Mouse (Mus musculus): ENCODE measurements around the gene Taf13. TPM values are rescaled to one million over a fixed set of nuclear protein-coding genes. Genes with fewer than 3 reads are reported as not detected.
"Not testable (repeated sequence)": the region's sequence is repeated elsewhere in the genome, so short reads cannot be mapped to it uniquely, and the experiment has no call there.

Taf13 gene
- polyA plus RNA-seq, 1 experiment from 2014 or later, result 43.1 TPM

- Histone ChIP-seq H3K9ac (peak overlapping the region; percentile 96), H3K36me3 (peaks cover 26% of the 10 kb centered on the region), H3K9me3 (replicated peaks) (no peaks in the 10 kb centered on the region), H3K4me2 (replicated peaks) (peak overlapping the region; percentile 82), H3K4me1 (0 out of 2 replicates have a peak, but pooled peaks cover 5% of the 10 kb centered on the region), H3K4me3 (replicated peaks) (peak overlapping the region; percentile 88), H3K27me3 (no peaks in the 10 kb centered on the region), H3K27ac (replicated peaks) (peak overlapping the region; percentile 87)
- ATAC-seq (ENCODE audit: insufficient number of reproducible peaks, low FRiP score, low TSS enrichment, low read depth), result peak; percentile 96
- 14% methylated on average over 22 of the region's 22 CpGs for WGBS
Measured at GRCm38 (mm10) chr3:108554587-108555312, 16.7 kb upstream of the Taf13 start.

- no peak overlapping the region for H3K9ac ChIP-seq
- H3K4me3 ChIP-seq (replicated peaks), result no peak overlapping the region
- ATAC-seq (ENCODE audit: insufficient number of reproducible peaks, low FRiP score, low TSS enrichment, low read depth), result no peak
- no peaks in the 10 kb centered on the region for H3K27me3 ChIP-seq
- H3K4me1 ChIP-seq, result peaks cover 17% of the 10 kb centered on the region
- no peak overlapping the region for H3K27ac ChIP-seq (replicated peaks)
- no peaks in the 10 kb centered on the region for H3K9me3 ChIP-seq (replicated peaks)
- no peak overlapping the region for H3K4me2 ChIP-seq (replicated peaks)
- H3K36me3 ChIP-seq, result peaks cover 34% of the 10 kb centered on the region
- 92% methylated on average over 4 of the region's 4 CpGs for WGBS
Measured at GRCm38 (mm10) chr3:108557888-108558287, 13.6 kb upstream of the Taf13 start.

GRCm38 (mm10) chr3:108562133-108562730 is 9.3 kb upstream of the Taf13 start, which contains the start of gene Tmem167b:
Gene Tmem167b (minus strand): TSS chr3:108562466.
- ATAC-seq (ENCODE audit: insufficient number of reproducible peaks, low FRiP score, low TSS enrichment, low read depth), result peak; percentile 96
- Histone ChIP-seq H3K36me3 (peaks cover 29% of the 10 kb centered on the region), H3K4me2 (replicated peaks) (peak within 1 kb of the TSS; percentile 89), H3K4me1 (peaks cover 12% of the 10 kb centered on the region), H3K27ac (replicated peaks) (peak within 1 kb of the TSS; percentile 97), H3K9ac (peak within 1 kb of the TSS; percentile 83), H3K4me3 (replicated peaks) (peak within 1 kb of the TSS; percentile 87), H3K9me3 (replicated peaks) (no peaks in the 10 kb centered on the region), H3K27me3 (no peaks in the 10 kb centered on the region)
- 1% methylated on average over 45 of the region's 45 CpGs for WGBS

GRCm38 (mm10) chr3:108562777-108563271 is 8.7 kb upstream of the Taf13 start:
- Histone ChIP-seq H3K27me3 (no peaks in the 10 kb centered on the region), H3K4me3 (replicated peaks) (peak overlapping the region; percentile 87), H3K36me3 (peaks cover 25% of the 10 kb centered on the region), H3K9ac (peak overlapping the region; percentile 83), H3K4me1 (peaks cover 12% of the 10 kb centered on the region), H3K27ac (replicated peaks) (peak overlapping the region; percentile 97), H3K4me2 (replicated peaks) (peak overlapping the region; percentile 89), H3K9me3 (replicated peaks) (no peaks in the 10 kb centered on the region)
- 3% methylated on average over 15 of the region's 15 CpGs for WGBS
- peak; percentile 66 for ATAC-seq (ENCODE audit: insufficient number of reproducible peaks, low FRiP score, low TSS enrichment, low read depth)

GRCm38 (mm10) chr3:108563309-108563708 is 8.2 kb upstream of the Taf13 start:
- peak; percentile 45; the same call in 1 of the 2 replicates for ATAC-seq (ENCODE audit: insufficient number of reproducible peaks, low FRiP score, low TSS enrichment, low read depth)
- H3K4me2 ChIP-seq (replicated peaks), result peak overlapping the region; percentile 89
- 5% methylated on average over 4 of the region's 4 CpGs for WGBS
- peak overlapping the region; percentile 83 for H3K9ac ChIP-seq
- H3K36me3 ChIP-seq, result peaks cover 20% of the 10 kb centered on the region
- H3K4me1 ChIP-seq, result peaks cover 12% of the 10 kb centered on the region
- peak overlapping the region; percentile 87 for H3K4me3 ChIP-seq (replicated peaks)
- H3K27me3 ChIP-seq, result no peaks in the 10 kb centered on the region
- no peaks in the 10 kb centered on the region for H3K9me3 ChIP-seq (replicated peaks)
- H3K27ac ChIP-seq (replicated peaks), result peak overlapping the region; percentile 97

GRCm38 (mm10) chr3:108567990-108568877 is 3.3 kb upstream of the Taf13 start:
- H3K9me3 ChIP-seq (replicated peaks), result no peaks in the 10 kb centered on the region
- H3K4me3 ChIP-seq (replicated peaks), result no peak overlapping the region
- no peak overlapping the region for H3K4me2 ChIP-seq (replicated peaks)
- H3K9ac ChIP-seq, result no peak overlapping the region
- H3K27me3 ChIP-seq, result no peaks in the 10 kb centered on the region
- no peaks in the 10 kb centered on the region for H3K36me3 ChIP-seq
- peaks cover 12% of the 10 kb centered on the region for H3K4me1 ChIP-seq
- ATAC-seq (ENCODE audit: insufficient number of reproducible peaks, low FRiP score, low TSS enrichment, low read depth), result no peak
- H3K27ac ChIP-seq (replicated peaks), result 0 out of 2 replicates have a peak overlapping the region, but pooled peaks have one; percentile 55
- WGBS, result 28% methylated on average over 15 of the region's 15 CpGs

GRCm38 (mm10) chr3:108569636-108570035 is 1.9 kb upstream of the Taf13 start:
- peaks cover 18% of the 10 kb centered on the region for H3K4me1 ChIP-seq
- H3K27me3 ChIP-seq; H3K9me3 ChIP-seq (replicated peaks); H3K36me3 ChIP-seq; H3K4me3 ChIP-seq (replicated peaks); H3K9ac ChIP-seq; H3K27ac ChIP-seq (replicated peaks); ATAC-seq (ENCODE audit: insufficient number of reproducible peaks, low FRiP score, low TSS enrichment, low read depth); H3K4me2 ChIP-seq (replicated peaks): not testable (repeated sequence)
- WGBS, result 59% methylated on average over 3 of the region's 3 CpGs

GRCm38 (mm10) chr3:108570813-108571212 is 685 bp upstream of the Taf13 start:
- ATAC-seq (ENCODE audit: insufficient number of reproducible peaks, low FRiP score, low TSS enrichment, low read depth), result no peak
- Histone ChIP-seq H3K9ac (no peak overlapping the region), H3K27ac (replicated peaks) (0 out of 2 replicates have a peak overlapping the region, but pooled peaks have one; percentile 34), H3K4me2 (replicated peaks) (peak overlapping the region; percentile 62), H3K9me3 (replicated peaks) (no peaks in the 10 kb centered on the region), H3K4me3 (replicated peaks) (peak overlapping the region; percentile 66; the same call in 1 of the 2 replicates), H3K27me3 (no peaks in the 10 kb centered on the region), H3K4me1 (peaks cover 18% of the 10 kb centered on the region), H3K36me3 (no peaks in the 10 kb centered on the region)
- WGBS, result 85% methylated on average over 14 of the region's 14 CpGs

- H3K27ac ChIP-seq (replicated peaks), result 0 out of 2 replicates have a peak overlapping the region, but pooled peaks have one; percentile 82
- peak overlapping the region; percentile 71 for H3K9ac ChIP-seq
- no peaks in the 10 kb centered on the region for H3K36me3 ChIP-seq
- H3K27me3 ChIP-seq, result no peaks in the 10 kb centered on the region
- ATAC-seq (ENCODE audit: insufficient number of reproducible peaks, low FRiP score, low TSS enrichment, low read depth), result no peak
- H3K4me2 ChIP-seq (replicated peaks), result peak overlapping the region; percentile 62
- H3K4me3 ChIP-seq (replicated peaks), result peak overlapping the region; percentile 66
- H3K4me1 ChIP-seq, result peaks cover 18% of the 10 kb centered on the region
- WGBS, result 36% methylated on average over 18 of the region's 18 CpGs
- H3K9me3 ChIP-seq (replicated peaks), result no peaks in the 10 kb centered on the region
Measured at GRCm38 (mm10) chr3:108572309-108573010, 962 bp downstream of the Taf13 start.

- Histone ChIP-seq H3K9me3 (replicated peaks) (no peaks in the 10 kb centered on the region), H3K4me3 (replicated peaks) (no peak overlapping the region), H3K27me3 (no peaks in the 10 kb centered on the region), H3K9ac (no peak overlapping the region), H3K36me3 (0 out of 2 replicates have a peak, but pooled peaks cover 6% of the 10 kb centered on the region), H3K27ac (replicated peaks) (no peak overlapping the region), H3K4me2 (replicated peaks) (no peak overlapping the region), H3K4me1 (peaks cover 18% of the 10 kb centered on the region)
- WGBS, result 79% methylated on average over 5 of the region's 5 CpGs
- no peak for ATAC-seq (ENCODE audit: insufficient number of reproducible peaks, low FRiP score, low TSS enrichment, low read depth)
Measured at GRCm38 (mm10) chr3:108574018-108574417, 2.5 kb downstream of the Taf13 start.

Measured in embryonic facial prominence, embryonic 15.5 days (tissue).